Mouse (Mus musculus) C2C12 (cell line): Measurements from ENCODE around the gene Pfdn4.

Experiments used
- CEBPB ChIP-seq: IDR thresholded peaks from one replicate; pipeline ENCODE4 v1.6.1; 2011; ENCODE audit warnings: low read depth, mild to moderate bottlenecking, control low read depth, moderate library complexity
- CTCF ChIP-seq: IDR thresholded peaks from one replicate; pipeline ENCODE4 v1.5.1; 2011; ENCODE audit not compliant: control insufficient read depth, insufficient read depth, insufficient read length
- FOSL1 ChIP-seq: IDR thresholded peaks from one replicate; pipeline ENCODE4 v1.8.0; 2011; ENCODE audit warnings: mild to moderate bottlenecking, low read length; ENCODE audit not compliant: poor library complexity, insufficient read depth, severe bottlenecking
- MAX ChIP-seq: IDR thresholded peaks from one replicate; pipeline ENCODE4 v1.6.1; 2011; ENCODE audit warnings: mild to moderate bottlenecking, control low read depth
- MYOD1 ChIP-seq: IDR thresholded peaks from one replicate; pipeline ENCODE4 v1.6.1; 2011; ENCODE audit warnings: low read depth; ENCODE audit not compliant: control insufficient read depth, insufficient read length
- MYOG ChIP-seq: IDR thresholded peaks from one replicate; pipeline ENCODE4 v1.6.1; 2011; ENCODE audit not compliant: control insufficient read depth, insufficient read length; ENCODE audit errors: extremely low read depth
- USF1 ChIP-seq: IDR thresholded peaks from one replicate; pipeline ENCODE4 v1.6.1; 2011; ENCODE audit warnings: low read depth, mild to moderate bottlenecking, control low read depth, moderate library complexity

GRCm38 (mm10) chr2:170547526-170547925 is 51.3 kb downstream of the Pfdn4 start:
- TF ChIP-seq MYOD1 (no peak), CTCF (no peak), MAX (no peak), CEBPB (no peak), FOSL1 (no peak), USF1 (no peak), MYOG (no peak)
